Mouse (Mus musculus) CH12.LX (cell line): ENCODE measurements around the gene Atp5c1. TPM values are rescaled to one million over a fixed set of nuclear protein-coding genes. Genes with fewer than 3 reads are reported as not detected.

Source experiments
- DNase-seq: peaks from one replicate; pipeline ENCODE4 v3.0.0-alpha.2; 2013; ENCODE audit errors: extremely low read depth
- H3K27ac ChIP-seq: 2 replicates; pipeline ENCODE4 v1.5.1; 2012; ENCODE audit warnings: low read depth, mild to moderate bottlenecking, control low read depth, moderate library complexity; ENCODE audit not compliant: insufficient read depth
- H3K27me3 ChIP-seq: replicated peaks from 2 replicates; pipeline ENCODE3; 2012; ENCODE audit warnings: inconsistent platforms
- H3K36me3 ChIP-seq, 2 experiments: replicated peaks in 1 of 2; 2 replicates each; pipeline versions ENCODE3 to v1.6.1; 2012; ENCODE audit warnings: inconsistent platforms in 1 of 2, low read length in 1 of 2, mild to moderate bottlenecking in 1 of 2, mixed read lengths in 1 of 2, moderate library complexity in 1 of 2; ENCODE audit not compliant: control insufficient read depth in 1 of 2, insufficient read depth in 1 of 2
- H3K4me1 ChIP-seq, 2 experiments: 2 replicates each; pipeline ENCODE4 v1.6.1; 2012; ENCODE audit warnings: inconsistent platforms in 1 of 2, moderate library complexity in 1 of 2; ENCODE audit not compliant: insufficient read depth in 2 of 2, control insufficient read depth in 1 of 2
- H3K4me2 ChIP-seq: 2 replicates; pipeline ENCODE4 v1.6.1; 2012; ENCODE audit warnings: low read depth, mild to moderate bottlenecking, control low read depth; ENCODE audit not compliant: poor library complexity, insufficient read depth, severe bottlenecking
- H3K4me3 ChIP-seq, 3 experiments: fragments of 150-350 bp in 1 of 3; sonication (generic) in 1 of 3; replicated peaks in 1 of 3; 2 replicates each; pipeline versions ENCODE3 to v1.5.1; 2011 to 2012; ENCODE audit warnings: low read depth in 2 of 3, low read length in 2 of 3, mild to moderate bottlenecking in 2 of 3, moderate library complexity in 2 of 3, control low read depth in 1 of 3, improper control_type of control experiment in 1 of 3, inconsistent platforms in 1 of 3, mixed read lengths in 1 of 3; ENCODE audit not compliant: poor library complexity in 1 of 3
- H3K79me2 ChIP-seq: replicated peaks from 2 replicates; pipeline ENCODE4 v1.6.1; 2012; ENCODE audit warnings: mild to moderate bottlenecking, moderate library complexity; ENCODE audit not compliant: control insufficient read depth, poor library complexity, insufficient read depth, severe bottlenecking; ENCODE audit errors: extremely low read depth
- H3K9ac ChIP-seq: 2 replicates; pipeline ENCODE4 v1.6.1; 2012; ENCODE audit warnings: low read depth, mild to moderate bottlenecking, control low read depth, moderate library complexity; ENCODE audit not compliant: insufficient read depth
- H3K9me3 ChIP-seq: replicated peaks from 2 replicates; pipeline ENCODE3; 2012; ENCODE audit warnings: low read length, inconsistent platforms, mixed read lengths
- CHD1 ChIP-seq: IDR thresholded peaks from 2 replicates; pipeline ENCODE4 v1.6.1; 2012; ENCODE audit warnings: low read depth, low read length, improper control_type of control experiment, inconsistent platforms
- E2F4 ChIP-seq: IDR thresholded peaks from 2 replicates; pipeline ENCODE4 v1.6.1; 2011; ENCODE audit warnings: low read depth, low read length, improper control_type of control experiment; ENCODE audit not compliant: insufficient replicate concordance
- EP300 ChIP-seq: IDR thresholded peaks from 2 replicates; pipeline ENCODE4 v1.6.1; 2011; ENCODE audit warnings: low read length, improper control_type of control experiment
- GABPA ChIP-seq: IDR thresholded peaks from 2 replicates; pipeline ENCODE4 v1.6.1; 2012; ENCODE audit warnings: low read depth, low read length, improper control_type of control experiment, inconsistent platforms; ENCODE audit not compliant: insufficient replicate concordance
- JUND ChIP-seq: conservative IDR thresholded peaks from 2 replicates; pipeline ENCODE4 v1.6.1; 2011; ENCODE audit warnings: low read depth, low read length, improper control_type of control experiment
- KAT2A ChIP-seq: IDR thresholded peaks from 2 replicates; pipeline ENCODE4 v1.6.1; 2012; ENCODE audit warnings: low read length, improper control_type of control experiment, inconsistent platforms; ENCODE audit not compliant: insufficient replicate concordance
- MAFK ChIP-seq: IDR thresholded peaks from 2 replicates; pipeline ENCODE4 v1.6.1; 2011; ENCODE audit warnings: low read length, improper control_type of control experiment; ENCODE audit not compliant: insufficient replicate concordance
- MAX ChIP-seq: IDR thresholded peaks from 2 replicates; pipeline ENCODE4 v1.6.1; 2011; ENCODE audit warnings: low read length, improper control_type of control experiment
- MAZ ChIP-seq: IDR thresholded peaks from 2 replicates; pipeline ENCODE4 v1.6.1; 2012; ENCODE audit warnings: low read depth, mild to moderate bottlenecking, inconsistent platforms, low read length, improper control_type of control experiment, moderate library complexity
- MEF2A ChIP-seq: IDR thresholded peaks from 2 replicates; pipeline ENCODE4 v1.6.1; 2014; ENCODE audit warnings: low read depth, mild to moderate bottlenecking, inconsistent platforms, low read length, improper control_type of control experiment, borderline replicate concordance
- MXI1 ChIP-seq: IDR thresholded peaks from 2 replicates; pipeline ENCODE4 v1.6.1; 2011; ENCODE audit warnings: mild to moderate bottlenecking, low read depth, low read length, improper control_type of control experiment
- NELFE ChIP-seq: IDR thresholded peaks from 2 replicates; pipeline ENCODE4 v1.6.1; 2011; ENCODE audit warnings: low read depth, low read length, improper control_type of control experiment
- PAX5 ChIP-seq: IDR thresholded peaks from 2 replicates; pipeline ENCODE4 v1.6.1; 2012; ENCODE audit warnings: low read length, inconsistent platforms, mixed read lengths
- POLR2A ChIP-seq: IDR thresholded peaks from 2 replicates; pipeline ENCODE4 v1.6.1; 2011; ENCODE audit warnings: low read depth, mild to moderate bottlenecking, improper control_type of control experiment, low read length
- POLR2AphosphoS2 ChIP-seq: IDR thresholded peaks from 2 replicates; pipeline ENCODE4 v1.6.1; 2011; ENCODE audit warnings: low read depth, low read length, improper control_type of control experiment
- RCOR1 ChIP-seq: conservative IDR thresholded peaks from 2 replicates; pipeline ENCODE4 v1.6.1; 2012; ENCODE audit warnings: low read depth, mild to moderate bottlenecking, inconsistent platforms, low read length, improper control_type of control experiment
- USF1 ChIP-seq: IDR thresholded peaks from 2 replicates; pipeline ENCODE4 v1.6.1; 2014; ENCODE audit warnings: low read depth, mild to moderate bottlenecking, inconsistent platforms, low read length, improper control_type of control experiment
- ZC3H11A ChIP-seq: IDR thresholded peaks from 2 replicates; pipeline ENCODE4 v1.6.1; 2012; ENCODE audit warnings: low read depth, mild to moderate bottlenecking, inconsistent platforms, low read length, improper control_type of control experiment
- ZMIZ1 ChIP-seq: IDR thresholded peaks from 2 replicates; pipeline ENCODE4 v1.6.1; 2012; ENCODE audit warnings: low read depth, mild to moderate bottlenecking, inconsistent platforms, low read length, improper control_type of control experiment
- ZNF384 ChIP-seq: IDR thresholded peaks from 2 replicates; pipeline ENCODE4 v1.6.1; 2012; ENCODE audit warnings: low read depth, low read length, improper control_type of control experiment, inconsistent platforms
- dilution Hi-C: fragments of 300-500 bp; cut with MboI; formaldehyde crosslinking; loops from 2 replicates; pipeline ENCODE4 v1.14.3; 2020; ENCODE audit warnings: low sequenced_read_pairs; ENCODE audit not compliant: extremely low pct_unique_long_range_greater_than_20kb, extremely low pct_ligation_motif_present
- in situ Hi-C: fragments of 300-500 bp; cut with MboI; formaldehyde crosslinking; loops from 3 replicates; pipeline ENCODE4 v1.14.3; 2019; ENCODE audit warnings: low sequenced_read_pairs, low pct_ligation_motif_present, low pct_unique_long_range_greater_than_20kb, mixed read lengths
- polyA plus RNA-seq: library from polyadenylated mRNA; unstranded; fragments of >175 nt; gene quantifications from 2 replicates; pipeline ENCODE4 v1.2.1, GENCODE M21; 2012; ENCODE audit warnings: low read depth; ENCODE audit not compliant: insufficient read length
- total RNA-seq, 2 experiments: library from RNA; depleted of rRNA; stranded (reverse); fragments of 300-350 nt in 1 of 2; fragments of >200 nt in 1 of 2; gene quantifications; 2 replicates each; pipeline ENCODE4 v1.2.3; 2012 to 2014

Gene Atp5c1
- total and polyA plus RNA-seq, 3 experiments, result 336 to 918 (median 423) TPM

GRCm38 (mm10) chr2:10071751-10072150 lies 8.6 kb downstream of the Atp5c1 start:
- Histone ChIP-seq H3K36me3 (peaks cover 32 to 90% of the 10 kb centered on the region in 2 experiments), H3K79me2 (peaks cover 85% of the 10 kb centered on the region), H3K4me3 (no peak overlapping the region), H3K9me3 (no peaks in the 10 kb centered on the region), H3K27ac (no peak overlapping the region), H3K27me3 (no peaks in the 10 kb centered on the region), H3K9ac (no peak overlapping the region), H3K4me2 (no peak overlapping the region), H3K4me1 (peaks cover 12 to 33% of the 10 kb centered on the region in 2 experiments)
- dilution Hi-C loops, result no loop called here
- in situ Hi-C loops, result no loop called here
- TF ChIP-seq POLR2A (no peak), ZC3H11A (no peak), MAFK (no peak), E2F4 (no peak), MXI1 (no peak), MAX (no peak)
- DNase-seq, result no peak

- TF ChIP-seq EP300, result no peak
- TF ChIP-seq JUND, result no peak
- TF ChIP-seq USF1, result no peak
- TF ChIP-seq ZNF384, result no peak
- TF ChIP-seq NELFE, result no peak
- no peak for TF ChIP-seq PAX5
- TF ChIP-seq CHD1, result no peak
- TF ChIP-seq MEF2A, result no peak
- no peak for TF ChIP-seq POLR2AphosphoS2
- no peak for TF ChIP-seq RCOR1
- no peak for TF ChIP-seq ZMIZ1
- H3K4me3 ChIP-seq, result no peak overlapping the region
- no peaks in the 10 kb centered on the region for H3K27me3 ChIP-seq
- H3K27ac ChIP-seq, result no peak overlapping the region
- no peak for DNase-seq
- no peaks in the 10 kb centered on the region for H3K79me2 ChIP-seq
- no peak overlapping the region for H3K4me2 ChIP-seq
- no peaks in the 10 kb centered on the region for H3K9me3 ChIP-seq
- dilution Hi-C loops (no loop called here), in situ Hi-C loops (no loop called here)
- peaks cover 70 to 93% of the 10 kb centered on the region in 2 experiments for H3K36me3 ChIP-seq
- no peaks in the 10 kb centered on the region for H3K4me1 ChIP-seq
- no peak overlapping the region for H3K9ac ChIP-seq
Measured at GRCm38 (mm10) chr2:10058836-10059235, 21.5 kb downstream of the Atp5c1 start.

GRCm38 (mm10) chr2:10051996-10052395 lies 28.3 kb downstream of the Atp5c1 start:
- dilution Hi-C loops, result no loop called here
- no peak for DNase-seq
- H3K36me3 ChIP-seq, result peaks cover 29 to 47% of the 10 kb centered on the region in 2 experiments

More at GRCm38 (mm10) chr2:10051996-10052395, 28.3 kb downstream of the Atp5c1 start:
- in situ Hi-C loops, result no loop called here
- Histone ChIP-seq H3K27me3 (no peaks in the 10 kb centered on the region), H3K4me1 (peaks cover 0 to 11% of the 10 kb centered on the region in 2 experiments; a peak in 1 of 4 replicates), H3K4me3 (no peak overlapping the region), H3K9ac (no peak overlapping the region), H3K4me2 (no peak overlapping the region), H3K27ac (no peak overlapping the region), H3K79me2 (peaks cover 14% of the 10 kb centered on the region; the same call in 1 of the 2 replicates), H3K9me3 (no peaks in the 10 kb centered on the region)
- TF ChIP-seq KAT2A (no peak), PAX5 (no peak), RCOR1 (no peak), MAZ (no peak), GABPA (no peak), ZC3H11A (no peak), USF1 (no peak)
